Mouse (Mus musculus) CH12.LX (cell line): Measurements from ENCODE around the gene Olfr145. TPM values are rescaled to one million over a fixed set of nuclear protein-coding genes. Genes with fewer than 3 reads are reported as not detected.

Source experiments
- DNase-seq: peaks from one replicate; pipeline ENCODE4 v3.0.0-alpha.2; 2013; ENCODE audit errors: extremely low read depth
- H3K27ac ChIP-seq: 2 replicates; pipeline ENCODE4 v1.5.1; 2012; ENCODE audit warnings: low read depth, mild to moderate bottlenecking, control low read depth, moderate library complexity; ENCODE audit not compliant: insufficient read depth
- H3K27me3 ChIP-seq: replicated peaks from 2 replicates; pipeline ENCODE3; 2012; ENCODE audit warnings: inconsistent platforms
- H3K36me3 ChIP-seq, 2 experiments: replicated peaks in 1 of 2; 2 replicates each; pipeline versions ENCODE3 to v1.6.1; 2012; ENCODE audit warnings: inconsistent platforms in 1 of 2, low read length in 1 of 2, mild to moderate bottlenecking in 1 of 2, mixed read lengths in 1 of 2, moderate library complexity in 1 of 2; ENCODE audit not compliant: control insufficient read depth in 1 of 2, insufficient read depth in 1 of 2
- H3K4me1 ChIP-seq, 2 experiments: 2 replicates each; pipeline ENCODE4 v1.6.1; 2012; ENCODE audit warnings: inconsistent platforms in 1 of 2, moderate library complexity in 1 of 2; ENCODE audit not compliant: insufficient read depth in 2 of 2, control insufficient read depth in 1 of 2
- H3K4me2 ChIP-seq: 2 replicates; pipeline ENCODE4 v1.6.1; 2012; ENCODE audit warnings: low read depth, mild to moderate bottlenecking, control low read depth; ENCODE audit not compliant: poor library complexity, insufficient read depth, severe bottlenecking
- H3K4me3 ChIP-seq, 3 experiments: fragments of 150-350 bp in 1 of 3; sonication (generic) in 1 of 3; replicated peaks in 1 of 3; 2 replicates each; pipeline versions ENCODE3 to v1.5.1; 2011 to 2012; ENCODE audit warnings: low read depth in 2 of 3, low read length in 2 of 3, mild to moderate bottlenecking in 2 of 3, moderate library complexity in 2 of 3, control low read depth in 1 of 3, improper control_type of control experiment in 1 of 3, inconsistent platforms in 1 of 3, mixed read lengths in 1 of 3; ENCODE audit not compliant: poor library complexity in 1 of 3
- H3K79me2 ChIP-seq: replicated peaks from 2 replicates; pipeline ENCODE4 v1.6.1; 2012; ENCODE audit warnings: mild to moderate bottlenecking, moderate library complexity; ENCODE audit not compliant: control insufficient read depth, poor library complexity, insufficient read depth, severe bottlenecking; ENCODE audit errors: extremely low read depth
- H3K9ac ChIP-seq: 2 replicates; pipeline ENCODE4 v1.6.1; 2012; ENCODE audit warnings: low read depth, mild to moderate bottlenecking, control low read depth, moderate library complexity; ENCODE audit not compliant: insufficient read depth
- H3K9me3 ChIP-seq: replicated peaks from 2 replicates; pipeline ENCODE3; 2012; ENCODE audit warnings: low read length, inconsistent platforms, mixed read lengths
- BHLHE40 ChIP-seq: IDR thresholded peaks from 2 replicates; pipeline ENCODE4 v1.6.1; 2011; ENCODE audit warnings: mild to moderate bottlenecking, low read depth, low read length, improper control_type of control experiment
- CHD2 ChIP-seq: IDR thresholded peaks from 2 replicates; pipeline ENCODE4 v1.6.1; 2011; ENCODE audit warnings: low read length, improper control_type of control experiment
- CTCF ChIP-seq, 2 experiments: IDR thresholded peaks in 1 of 2; conservative IDR thresholded peaks in 1 of 2; 2 replicates each; pipeline ENCODE4 v1.5.1; 2011 to 2012; ENCODE audit warnings: low read depth in 2 of 2, low read length in 2 of 2, improper control_type of control experiment in 1 of 2, inconsistent platforms in 1 of 2, mild to moderate bottlenecking in 1 of 2, moderate library complexity in 1 of 2
- ELF1 ChIP-seq: IDR thresholded peaks from 2 replicates; pipeline ENCODE4 v1.6.1; 2014; ENCODE audit warnings: low read depth, mild to moderate bottlenecking, inconsistent platforms, low read length, improper control_type of control experiment
- GABPA ChIP-seq: IDR thresholded peaks from 2 replicates; pipeline ENCODE4 v1.6.1; 2012; ENCODE audit warnings: low read depth, low read length, improper control_type of control experiment, inconsistent platforms; ENCODE audit not compliant: insufficient replicate concordance
- HCFC1 ChIP-seq: IDR thresholded peaks from 2 replicates; pipeline ENCODE4 v1.6.1; 2012; ENCODE audit warnings: low read depth, mild to moderate bottlenecking, inconsistent platforms, low read length, improper control_type of control experiment
- IRF4 ChIP-seq: IDR thresholded peaks from 2 replicates; pipeline ENCODE4 v1.6.1; 2014; ENCODE audit warnings: low read depth, mild to moderate bottlenecking, inconsistent platforms, low read length, improper control_type of control experiment
- JUN ChIP-seq: IDR thresholded peaks from 2 replicates; pipeline ENCODE4 v1.6.1; 2011; ENCODE audit warnings: low read depth, mild to moderate bottlenecking, low read length, improper control_type of control experiment, moderate library complexity; ENCODE audit not compliant: insufficient read depth
- KAT2A ChIP-seq: IDR thresholded peaks from 2 replicates; pipeline ENCODE4 v1.6.1; 2012; ENCODE audit warnings: low read length, improper control_type of control experiment, inconsistent platforms; ENCODE audit not compliant: insufficient replicate concordance
- MAX ChIP-seq: IDR thresholded peaks from 2 replicates; pipeline ENCODE4 v1.6.1; 2011; ENCODE audit warnings: low read length, improper control_type of control experiment
- MYC ChIP-seq: IDR thresholded peaks from 2 replicates; pipeline ENCODE4 v1.6.1; 2011; ENCODE audit warnings: low read depth, mild to moderate bottlenecking, improper control_type of control experiment, low read length
- NELFE ChIP-seq: IDR thresholded peaks from 2 replicates; pipeline ENCODE4 v1.6.1; 2011; ENCODE audit warnings: low read depth, low read length, improper control_type of control experiment
- PAX5 ChIP-seq: IDR thresholded peaks from 2 replicates; pipeline ENCODE4 v1.6.1; 2012; ENCODE audit warnings: low read length, inconsistent platforms, mixed read lengths
- POLR2AphosphoS2 ChIP-seq: IDR thresholded peaks from 2 replicates; pipeline ENCODE4 v1.6.1; 2011; ENCODE audit warnings: low read depth, low read length, improper control_type of control experiment
- RAD21 ChIP-seq: IDR thresholded peaks from 2 replicates; pipeline ENCODE4 v1.6.1; 2011; ENCODE audit warnings: low read depth, mild to moderate bottlenecking, low read length, improper control_type of control experiment, moderate library complexity
- RCOR1 ChIP-seq: conservative IDR thresholded peaks from 2 replicates; pipeline ENCODE4 v1.6.1; 2012; ENCODE audit warnings: low read depth, mild to moderate bottlenecking, inconsistent platforms, low read length, improper control_type of control experiment
- SIN3A ChIP-seq: IDR thresholded peaks from 2 replicates; pipeline ENCODE4 v1.6.1; 2012; ENCODE audit warnings: low read length, improper control_type of control experiment, inconsistent platforms
- TCF12 ChIP-seq: IDR thresholded peaks from 2 replicates; pipeline ENCODE4 v1.6.1; 2014; ENCODE audit warnings: low read depth, mild to moderate bottlenecking, inconsistent platforms, low read length, improper control_type of control experiment
- UBTF ChIP-seq: IDR thresholded peaks from 2 replicates; pipeline ENCODE4 v1.6.1; 2012; ENCODE audit warnings: low read depth, mild to moderate bottlenecking, inconsistent platforms, low read length, improper control_type of control experiment, moderate library complexity
- USF1 ChIP-seq: IDR thresholded peaks from 2 replicates; pipeline ENCODE4 v1.6.1; 2014; ENCODE audit warnings: low read depth, mild to moderate bottlenecking, inconsistent platforms, low read length, improper control_type of control experiment
- USF2 ChIP-seq: conservative IDR thresholded peaks from 2 replicates; pipeline ENCODE4 v1.6.1; 2011; ENCODE audit warnings: low read depth, low read length, improper control_type of control experiment
- ZC3H11A ChIP-seq: IDR thresholded peaks from 2 replicates; pipeline ENCODE4 v1.6.1; 2012; ENCODE audit warnings: low read depth, mild to moderate bottlenecking, inconsistent platforms, low read length, improper control_type of control experiment
- ZKSCAN1 ChIP-seq: IDR thresholded peaks from 2 replicates; pipeline ENCODE4 v1.6.1; 2012; ENCODE audit warnings: low read depth, inconsistent platforms, low read length, improper control_type of control experiment, borderline replicate concordance
- ZNF384 ChIP-seq: IDR thresholded peaks from 2 replicates; pipeline ENCODE4 v1.6.1; 2012; ENCODE audit warnings: low read depth, low read length, improper control_type of control experiment, inconsistent platforms
- dilution Hi-C: fragments of 300-500 bp; cut with MboI; formaldehyde crosslinking; loops from 2 replicates; pipeline ENCODE4 v1.14.3; 2020; ENCODE audit warnings: low sequenced_read_pairs; ENCODE audit not compliant: extremely low pct_unique_long_range_greater_than_20kb, extremely low pct_ligation_motif_present
- in situ Hi-C: fragments of 300-500 bp; cut with MboI; formaldehyde crosslinking; loops from 3 replicates; pipeline ENCODE4 v1.14.3; 2019; ENCODE audit warnings: low sequenced_read_pairs, low pct_ligation_motif_present, low pct_unique_long_range_greater_than_20kb, mixed read lengths
- polyA plus RNA-seq: library from polyadenylated mRNA; unstranded; fragments of >175 nt; gene quantifications from 2 replicates; pipeline ENCODE4 v1.2.1, GENCODE M21; 2012; ENCODE audit warnings: low read depth; ENCODE audit not compliant: insufficient read length
- total RNA-seq, 2 experiments: library from RNA; depleted of rRNA; stranded (reverse); fragments of 300-350 nt in 1 of 2; fragments of >200 nt in 1 of 2; gene quantifications; 2 replicates each; pipeline ENCODE4 v1.2.3; 2012 to 2014

Olfr145 gene
- total and polyA plus RNA-seq, 3 experiments = not detected

DNA sequence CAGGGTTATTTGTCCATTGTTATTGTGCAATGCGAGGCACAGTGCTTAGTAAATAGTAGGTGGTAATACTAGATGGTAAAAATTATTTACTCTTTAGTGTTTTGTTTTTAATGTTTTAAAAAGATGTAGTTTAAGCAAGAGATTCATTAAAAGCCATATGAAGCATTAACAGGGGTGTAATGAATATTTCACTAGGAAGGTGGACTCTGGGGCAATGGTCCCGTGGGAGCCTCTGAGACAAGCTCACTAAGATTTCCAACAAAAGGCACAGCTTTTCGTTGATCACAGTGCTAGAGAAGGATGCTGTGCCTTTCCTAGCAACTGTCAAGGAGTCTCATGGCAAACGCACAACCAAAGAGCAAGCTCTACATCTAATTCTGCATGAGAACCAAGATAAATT lies 42.6 kb upstream of the Olfr145 start, which contains the start of gene Olfr877:
Olfr877 (plus strand) TSS at position 301 of the 400 bp plus-strand sequence.
- no peak for DNase-seq
- in situ Hi-C loops = no loop called here
- Histone ChIP-seq H3K4me2 (no peak within 1 kb of the TSS), H3K9ac (no peak within 1 kb of the TSS), H3K4me1 (no peaks in the 10 kb centered on the region), H3K36me3 (no peaks in the 10 kb centered on the region), H3K4me3 (no peak within 1 kb of the TSS), H3K27me3 (no peaks in the 10 kb centered on the region), H3K79me2 (no peaks in the 10 kb centered on the region), H3K9me3 (no peaks in the 10 kb centered on the region)
- dilution Hi-C loops = no loop called here
- TF ChIP-seq GABPA (no peak), SIN3A (no peak), MYC (no peak), IRF4 (no peak), ZKSCAN1 (no peak), JUN (no peak), HCFC1 (no peak)
- TF ChIP-seq, all 38 proteins: peak for 0
- no peak within 1 kb of the TSS for H3K27ac ChIP-seq

DNA sequence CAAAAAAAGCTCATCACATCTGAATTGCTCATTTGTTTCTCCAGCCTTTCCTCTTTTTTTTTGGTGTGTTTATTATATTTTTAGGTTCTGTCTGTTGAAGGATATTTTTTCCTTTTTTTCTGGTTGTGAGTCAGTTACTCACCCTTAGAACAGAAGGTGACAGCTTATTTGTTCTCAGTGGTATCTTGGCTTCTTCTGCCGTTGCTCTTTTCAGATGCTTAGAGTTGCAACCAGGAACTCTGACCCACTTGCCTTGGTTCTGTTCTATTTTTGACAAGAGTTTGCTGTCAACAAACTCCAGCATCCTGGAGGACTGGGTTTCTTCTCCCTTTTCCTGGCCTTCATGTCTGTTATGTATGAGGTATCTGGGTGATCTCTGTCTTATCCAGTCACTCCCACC lies 33.2 kb upstream of the Olfr145 start:
- in situ Hi-C loops = no loop called here
- no peak overlapping the region for H3K4me3 ChIP-seq
- TF ChIP-seq MAX = no peak
- TF ChIP-seq ELF1 = no peak
- no peak for TF ChIP-seq POLR2AphosphoS2
- no peak for TF ChIP-seq CHD2
- TF ChIP-seq TCF12 = no peak
- TF ChIP-seq, all 38 proteins: peak for 0
- Histone ChIP-seq H3K79me2 (no peaks in the 10 kb centered on the region), H3K27ac (no peak overlapping the region), H3K4me1 (no peaks in the 10 kb centered on the region), H3K27me3 (no peaks in the 10 kb centered on the region), H3K36me3 (no peaks in the 10 kb centered on the region), H3K9me3 (no peaks in the 10 kb centered on the region), H3K4me2 (no peak overlapping the region), H3K9ac (no peak overlapping the region)
- no peak for DNase-seq
- dilution Hi-C loops = no loop called here

DNA sequence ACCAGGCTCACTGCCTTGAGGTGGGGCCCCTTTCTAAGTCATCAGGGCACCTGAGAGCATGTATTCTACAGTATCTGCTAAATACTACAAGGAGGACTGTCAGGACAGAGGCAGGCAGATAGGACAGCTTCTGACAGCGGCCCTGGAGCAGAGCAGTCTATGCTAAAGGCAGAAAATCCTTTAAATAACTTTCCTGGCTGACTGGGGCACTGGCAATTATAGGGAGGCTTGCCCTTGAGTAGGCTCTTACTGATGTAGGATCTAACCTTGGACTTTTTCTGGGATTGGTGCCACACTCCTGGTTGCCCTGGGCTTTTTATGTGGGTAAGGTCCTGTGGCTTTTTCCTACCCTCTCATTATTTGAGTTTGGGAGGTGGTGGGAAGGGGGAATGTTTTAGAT lies 26.3 kb upstream of the Olfr145 start:
- in situ Hi-C loops (no loop called here), dilution Hi-C loops (no loop called here)
- no peak overlapping the region for H3K9ac ChIP-seq
- no peaks in the 10 kb centered on the region for H3K36me3 ChIP-seq
- peaks cover 0 to 4% of the 10 kb centered on the region in 2 experiments; a peak in 1 of 4 replicates for H3K4me1 ChIP-seq
- DNase-seq = no peak
- H3K9me3 ChIP-seq = no peaks in the 10 kb centered on the region
- no peak for TF ChIP-seq MYC
- no peak for TF ChIP-seq CTCF (conservative IDR thresholded peaks at IDR 0.05 in 1 of 2, IDR thresholded peaks at IDR 0.05 in 1 of 2; ENCODE audit: low read depth in 2 of 2, low read length in 2 of 2)
- TF ChIP-seq KAT2A = no peak
- no peak for TF ChIP-seq USF1
- no peak for TF ChIP-seq ZNF384
- TF ChIP-seq BHLHE40 = no peak
- no peak for TF ChIP-seq RCOR1
- no peak for TF ChIP-seq ZC3H11A
- TF ChIP-seq UBTF = no peak
- no peak for TF ChIP-seq RAD21
- TF ChIP-seq USF2 = no peak
- TF ChIP-seq IRF4 = no peak
- TF ChIP-seq NELFE = no peak
- no peak for TF ChIP-seq SIN3A
- no peak for TF ChIP-seq JUN
- TF ChIP-seq PAX5 = no peak
- H3K79me2 ChIP-seq = no peaks in the 10 kb centered on the region
- no peak overlapping the region for H3K4me2 ChIP-seq
- H3K27ac ChIP-seq = no peak overlapping the region
- H3K4me3 ChIP-seq = no peak overlapping the region
- H3K27me3 ChIP-seq = no peaks in the 10 kb centered on the region
